Mouse (Mus musculus) cerebellum, adult 11 months (tissue): ENCODE results near the gene Usp24.
"Not testable (repeated sequence)": the region's sequence is repeated elsewhere in the genome, so short reads cannot be mapped to it uniquely, and the experiment has no call there.

Experiments used
- DNase-seq: peaks from one replicate; pipeline ENCODE4 v3.0.0; 2022

Gene Usp24

GRCm38 (mm10) chr4:106318976-106319375 is 3.0 kb downstream of the Usp24 start:
- no peak for DNase-seq

DNA sequence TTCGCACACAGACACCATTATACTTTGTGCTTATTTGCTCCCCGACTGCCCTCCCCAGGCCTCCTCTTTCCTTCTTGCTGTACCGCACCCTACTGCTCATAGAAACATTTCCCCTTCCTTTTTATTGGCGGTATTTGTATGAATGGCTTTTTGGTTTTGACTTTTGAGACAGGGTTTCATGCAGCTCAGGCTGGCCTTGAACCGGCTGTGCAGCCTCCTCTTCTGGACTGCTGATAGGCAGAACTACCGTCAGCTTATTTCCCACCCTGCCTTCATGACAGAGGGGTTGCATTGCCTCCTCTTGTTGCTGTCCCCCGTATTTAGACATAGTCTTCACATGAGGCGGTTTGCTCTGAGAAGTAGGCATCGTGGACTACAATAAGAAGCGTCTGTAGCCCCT is 6.8 kb downstream of the Usp24 start:
- DNase-seq = no peak

- no peak for DNase-seq
Measured at GRCm38 (mm10) chr4:106323318-106323717, 7.3 kb downstream of the Usp24 start.

GRCm38 (mm10) chr4:106327436-106327835 is 11.4 kb downstream of the Usp24 start:
- no peak for DNase-seq

- DNase-seq = no peak
Measured at GRCm38 (mm10) chr4:106328704-106329103, 12.7 kb downstream of the Usp24 start.

GRCm38 (mm10) chr4:106329171-106329570 is 13.2 kb downstream of the Usp24 start:
- DNase-seq = not testable (repeated sequence)

DNA sequence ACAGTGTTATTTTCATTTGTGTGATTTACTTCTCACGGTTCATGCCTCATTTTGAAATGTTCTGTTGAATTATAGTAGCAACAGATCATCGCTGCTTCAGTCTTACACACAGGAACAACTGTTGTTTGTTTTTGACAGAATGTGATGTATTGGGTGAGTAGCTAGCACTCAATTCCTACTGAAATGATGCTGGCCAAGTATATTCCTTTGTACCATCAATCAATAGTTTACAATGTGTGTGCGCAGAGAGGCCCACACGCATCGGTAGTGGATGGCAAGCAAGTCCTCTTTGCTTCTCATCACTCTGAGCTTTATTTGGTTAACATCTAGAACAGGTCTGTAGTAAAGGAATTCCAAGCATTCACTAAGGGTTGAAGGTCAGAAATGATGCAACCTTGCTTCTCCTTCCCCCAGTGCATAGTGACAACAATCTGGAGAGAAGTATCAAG is 14.4 kb downstream of the Usp24 start:
- DNase-seq = no peak

GRCm38 (mm10) chr4:106333071-106333470 is 17.1 kb downstream of the Usp24 start:
- DNase-seq = no peak

- no peak for DNase-seq
Measured at GRCm38 (mm10) chr4:106333584-106333983, 17.6 kb downstream of the Usp24 start.

DNA sequence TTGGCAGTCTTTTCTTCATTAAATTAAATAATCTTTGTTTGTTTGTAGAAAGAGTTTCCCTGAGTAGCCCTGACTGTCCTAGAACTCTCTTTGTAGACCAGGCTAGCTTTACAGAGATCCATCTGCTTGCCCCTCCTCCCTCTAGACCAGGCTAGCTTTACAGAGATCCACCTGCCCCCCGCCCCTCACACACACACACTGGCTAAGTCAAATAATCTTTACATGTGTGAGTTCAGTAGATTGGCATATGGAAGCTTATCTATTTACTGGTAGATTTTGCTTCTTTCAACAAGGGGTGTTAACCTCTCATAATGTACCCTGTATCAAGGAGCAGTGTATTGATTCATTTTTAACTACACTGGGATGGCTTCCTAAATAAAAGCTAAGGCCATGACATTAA is 19.8 kb downstream of the Usp24 start:
- no peak for DNase-seq

GRCm38 (mm10) chr4:106347664-106348063 is 31.7 kb downstream of the Usp24 start:
- DNase-seq = no peak

- not testable (repeated sequence) for DNase-seq
Measured at GRCm38 (mm10) chr4:106355025-106355424, 39.0 kb downstream of the Usp24 start.

- no peak for DNase-seq
Measured at GRCm38 (mm10) chr4:106370013-106370412, 54.0 kb downstream of the Usp24 start.

DNA sequence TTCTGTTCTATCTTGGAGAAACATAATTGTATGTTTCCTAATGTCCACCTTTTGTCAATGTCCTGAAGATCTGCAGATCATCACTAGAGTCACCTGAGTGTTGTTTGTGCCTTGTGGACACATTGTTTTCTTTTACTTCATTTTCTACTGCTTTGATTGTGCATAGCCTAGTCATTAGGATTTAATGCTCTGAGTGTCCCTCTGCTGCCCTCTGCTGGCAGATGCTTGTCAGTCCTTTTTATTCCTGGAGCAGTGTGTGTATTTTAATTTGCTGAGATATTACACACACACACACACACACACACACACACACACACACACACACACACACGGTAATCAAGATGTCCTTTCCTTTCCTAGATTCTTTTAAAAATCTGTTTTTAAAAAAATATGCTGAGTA is 59.8 kb downstream of the Usp24 start:
- peak; percentile 73 for DNase-seq

DNA sequence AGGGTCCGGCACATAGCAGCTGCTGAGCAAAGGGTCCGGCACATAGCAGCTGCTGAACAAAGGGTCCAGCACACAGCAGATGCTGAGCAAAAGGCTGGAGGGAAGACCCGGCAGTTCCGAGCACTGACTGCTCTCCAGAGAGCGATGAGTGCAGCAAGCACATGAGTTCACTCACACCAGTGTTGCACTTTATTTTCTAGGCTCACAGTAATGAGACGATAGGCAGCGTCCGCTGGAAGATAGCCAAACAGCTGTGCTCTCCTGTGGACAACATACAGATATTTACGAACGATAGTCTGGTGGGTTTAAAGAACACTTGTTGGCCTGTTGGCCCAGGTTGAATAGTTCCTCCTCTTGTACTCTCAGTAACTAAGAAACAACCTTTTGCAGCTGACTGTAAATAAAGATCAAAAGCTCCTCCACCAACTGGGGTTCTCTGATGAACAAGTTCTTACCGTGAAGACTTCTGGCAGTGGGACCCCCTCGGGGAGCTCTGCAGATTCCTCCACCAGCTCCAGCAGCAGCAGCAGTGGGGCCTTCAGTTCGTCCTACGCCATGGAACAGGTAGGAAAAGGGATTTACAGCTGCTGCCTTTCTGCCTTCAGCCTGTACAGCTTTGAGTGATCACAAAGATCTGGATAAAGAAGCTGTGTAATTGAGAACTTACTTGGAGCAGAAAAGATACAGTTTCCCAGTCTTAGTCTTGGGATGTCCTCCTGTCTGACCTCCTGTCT is 63.0 kb downstream of the Usp24 start:
- no peak for DNase-seq

GRCm38 (mm10) chr4:106381131-106381530 is 65.1 kb downstream of the Usp24 start:
- DNase-seq = no peak

DNA sequence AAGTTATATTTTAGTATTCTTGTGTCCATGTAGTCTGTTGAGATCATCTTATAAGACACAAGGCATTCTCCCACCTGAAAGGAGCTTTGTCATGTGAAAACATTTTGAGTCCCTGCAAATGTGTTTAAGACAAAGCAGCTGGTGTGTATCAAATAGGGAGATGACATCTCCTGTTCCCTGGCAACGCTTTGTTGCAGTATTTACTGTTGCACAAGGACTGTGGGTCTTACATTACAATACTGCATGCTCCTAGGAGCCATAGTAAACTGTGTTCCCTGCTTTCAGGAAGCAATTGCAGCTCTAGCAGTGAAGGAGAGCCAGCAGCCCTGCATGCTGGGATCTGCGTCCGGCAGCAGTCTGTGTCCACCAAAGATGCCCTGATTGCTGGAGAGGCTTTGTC is 73.9 kb downstream of the Usp24 start:
- DNase-seq = no peak

GRCm38 (mm10) chr4:106409621-106410020 is 93.6 kb downstream of the Usp24 start:
- no peak for DNase-seq

DNA sequence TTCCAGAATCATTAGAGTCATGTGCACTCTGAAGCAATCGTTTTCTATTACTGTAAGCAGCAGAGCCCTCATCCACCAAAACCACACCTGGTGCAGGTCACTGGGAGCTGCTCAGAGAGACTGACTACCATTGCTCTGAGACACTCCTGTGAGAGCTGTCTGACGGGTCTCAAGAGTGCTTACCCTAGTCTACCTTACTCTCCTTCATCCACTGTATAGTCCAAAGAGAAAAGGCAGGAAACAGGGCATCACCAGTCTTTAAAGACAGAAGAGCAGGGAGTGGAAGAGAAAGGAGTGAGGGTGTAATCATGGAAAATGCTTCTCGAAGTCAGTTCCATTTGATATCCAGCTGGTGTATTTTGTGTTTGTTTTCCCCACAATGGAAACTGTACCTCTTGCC is 103.2 kb downstream of the Usp24 start:
- no peak for DNase-seq

DNA sequence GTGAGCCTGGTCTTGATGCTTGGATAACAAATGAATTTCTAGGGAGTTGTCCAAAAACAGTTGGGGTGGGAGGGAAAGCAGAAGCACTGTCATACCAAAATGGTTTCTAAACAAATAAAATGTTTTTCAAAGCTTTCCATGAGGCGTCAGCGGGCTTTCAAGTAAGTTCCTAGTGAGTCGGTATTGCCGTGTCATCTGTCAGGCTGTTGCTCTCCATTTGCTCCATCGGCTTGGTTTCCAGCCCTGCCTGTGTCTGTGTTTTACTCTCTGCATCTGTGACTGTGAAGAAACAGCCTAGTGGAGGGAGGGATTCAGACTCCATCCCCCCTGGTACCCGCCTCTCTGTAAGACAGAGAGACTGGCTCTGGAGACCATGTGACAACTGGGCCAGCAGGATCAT is 103.8 kb downstream of the Usp24 start:
- DNase-seq = no peak

GRCm38 (mm10) chr4:106422597-106422996 is 106.6 kb downstream of the Usp24 start:
- no peak for DNase-seq

DNA sequence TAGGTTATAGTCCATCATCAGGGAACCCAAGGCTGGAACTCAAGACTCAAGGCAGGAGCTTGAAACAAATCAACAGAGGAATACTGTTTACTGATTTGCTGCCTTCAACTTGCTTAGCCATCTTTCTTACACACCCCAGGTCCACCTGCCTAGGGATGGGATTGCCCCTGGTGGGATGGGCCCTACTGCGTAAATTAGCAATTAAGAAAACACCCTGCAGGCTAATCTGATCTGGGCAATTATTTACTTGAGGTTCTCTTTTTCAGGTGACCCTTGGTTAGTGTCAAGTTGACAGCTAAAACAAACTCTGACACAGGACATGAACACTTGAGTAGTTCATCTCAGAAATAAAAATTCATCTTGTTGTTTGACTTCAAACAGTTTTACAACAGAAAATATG is 108.5 kb downstream of the Usp24 start:
- no peak for DNase-seq

DNA sequence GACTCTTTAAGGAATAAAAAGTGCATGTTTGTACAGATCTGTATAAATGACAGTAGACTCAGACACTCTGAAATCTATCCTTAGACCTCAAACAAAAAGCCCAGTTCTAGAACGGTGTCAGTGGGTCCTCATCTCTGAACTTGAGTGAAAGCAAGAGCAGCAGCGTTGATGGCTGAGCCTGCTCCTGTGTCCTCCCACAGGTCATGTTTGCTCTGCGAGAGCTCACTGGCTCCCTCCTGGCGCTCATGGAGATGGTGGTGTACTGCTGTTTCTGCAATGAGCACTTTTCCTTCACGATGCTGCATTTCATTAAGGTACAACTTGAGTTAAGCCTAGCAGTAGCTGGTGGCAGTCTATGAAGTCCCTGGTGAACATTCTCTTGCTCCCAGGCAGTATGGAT is 110.3 kb downstream of the Usp24 start:
- DNase-seq = no peak

DNA sequence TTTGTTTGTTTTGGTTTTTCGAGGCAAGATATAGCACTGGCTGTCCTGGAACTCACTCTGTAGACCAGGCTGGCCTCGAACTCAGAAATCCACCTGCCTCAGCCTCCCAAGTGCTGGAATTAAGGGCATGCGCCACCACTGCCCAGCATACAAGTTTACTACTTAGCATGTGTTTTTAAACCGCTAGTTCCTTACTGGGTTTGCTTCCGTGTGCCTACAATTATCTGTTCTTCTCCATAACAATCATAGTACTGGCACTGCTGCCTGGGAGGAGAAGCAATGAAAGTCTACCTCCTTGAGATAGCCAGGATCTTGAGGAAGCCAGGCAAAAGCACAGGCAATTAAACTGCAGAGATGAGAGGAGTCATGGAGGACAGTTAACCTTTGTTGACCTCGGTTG is 112.6 kb downstream of the Usp24 start:
- no peak for DNase-seq

DNA sequence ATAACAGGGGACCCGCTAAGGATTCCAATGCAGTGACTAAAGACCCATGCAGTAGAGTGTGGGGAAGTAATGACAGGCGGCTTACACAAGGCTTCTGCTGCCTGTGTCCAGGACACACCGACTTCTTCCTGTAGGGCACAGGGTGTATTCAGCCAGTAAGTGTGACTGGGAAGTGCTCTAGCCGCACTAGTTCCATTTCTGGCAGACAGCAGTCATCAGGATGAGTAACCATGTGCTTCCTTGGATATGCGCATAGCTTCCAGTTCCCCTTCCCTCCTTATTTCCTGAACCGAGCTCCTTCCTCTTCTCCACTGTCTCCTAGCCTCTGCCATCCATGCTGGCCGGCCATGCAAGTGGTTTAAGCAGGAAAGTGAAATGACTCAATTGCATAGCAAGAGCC is 113.1 kb downstream of the Usp24 start:
- no peak for DNase-seq
